Mouse (Mus musculus) olfactory bulb, adult 2 months (tissue): ENCODE measurements around the gene Phlda3. TPM values are rescaled to one million over a fixed set of nuclear protein-coding genes. Genes with fewer than 3 reads are reported as not detected.
A peak's percentile ranks its signal among the peaks of the same experiment; 100 is the strongest.

Experiments used
- H3K27ac ChIP-seq: fragments of 200-500 bp; 2 replicates; pipeline ENCODE4 v1.5.1; 2012; ENCODE audit warnings: low read depth, low read length; ENCODE audit not compliant: insufficient read depth
- H3K4me1 ChIP-seq: fragments of 200-500 bp; 2 replicates; pipeline ENCODE4 v1.6.1; 2012; ENCODE audit warnings: low read length; ENCODE audit not compliant: control insufficient read depth, insufficient read depth
- H3K4me3 ChIP-seq: fragments of 200-500 bp; 2 replicates; pipeline ENCODE4 v1.5.1; 2012; ENCODE audit warnings: mild to moderate bottlenecking, low read depth, low read length, moderate library complexity; ENCODE audit not compliant: insufficient read depth
- CTCF ChIP-seq: fragments of 200-500 bp; IDR thresholded peaks from 2 replicates; pipeline ENCODE4 v1.5.1; 2012; ENCODE audit warnings: low read depth, mild to moderate bottlenecking, low read length, moderate library complexity; ENCODE audit not compliant: insufficient read depth
- POLR2A ChIP-seq: fragments of 200-500 bp; IDR thresholded peaks from 2 replicates; pipeline ENCODE4 v1.6.1; 2012; ENCODE audit warnings: mild to moderate bottlenecking, low read depth, low read length, moderate library complexity; ENCODE audit not compliant: insufficient read depth
- WGBS: fragments of 180-500 bp; shearing (Covaris S2); methylation state at CpG from one replicate; pipeline ENCODE4 v1.1.7; 2018; 5-methylcytosine and 5-hydroxymethylcytosine counted together
- polyA plus RNA-seq: library from polyadenylated mRNA; stranded (reverse); fragments of >200 nt; gene quantifications from 2 replicates; pipeline ENCODE4 v1.2.4, GENCODE M21; 2012; ENCODE audit warnings: low replicate concordance; ENCODE audit not compliant: missing spikeins, insufficient read depth, insufficient read length

Phlda3 gene
- polyA plus RNA-seq, 1 experiment, result not detected

DNA sequence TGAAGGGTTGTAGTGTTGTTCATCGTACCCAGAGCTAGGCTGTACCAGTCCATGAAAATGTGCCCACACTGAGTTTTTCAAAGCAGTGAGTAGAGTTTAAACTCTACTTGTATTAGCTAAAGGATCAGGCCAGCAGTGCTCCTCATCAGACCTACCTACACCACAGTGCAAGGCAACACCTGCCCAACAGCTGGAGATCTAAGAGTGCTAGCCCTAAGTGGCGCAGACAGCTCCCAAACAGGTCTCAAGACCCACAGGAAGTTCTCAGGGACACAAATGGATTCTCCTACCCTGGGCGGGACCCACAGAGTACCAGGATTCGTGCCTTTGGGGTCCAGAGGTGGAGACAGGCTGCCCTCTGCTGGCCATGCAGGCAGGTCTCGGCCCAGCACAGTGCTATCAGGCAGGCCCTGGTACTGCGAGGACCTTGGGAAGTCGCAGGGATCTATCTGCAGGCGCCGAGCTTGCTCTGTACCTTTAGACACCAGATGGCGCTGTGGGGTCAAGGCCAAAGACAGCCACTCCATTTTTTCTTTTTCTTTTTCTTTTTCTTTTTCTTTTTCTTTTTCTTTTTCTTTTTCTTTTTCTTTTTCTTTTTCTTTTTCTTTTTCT lies 13.1 kb upstream of the Phlda3 start:
- H3K27ac ChIP-seq, result no peak overlapping the region
- peaks cover 2% of the 10 kb centered on the region; the same call in 1 of the 2 replicates for H3K4me1 ChIP-seq
- TF ChIP-seq POLR2A, result no peak
- TF ChIP-seq CTCF, result peak; percentile 99
- no peak overlapping the region for H3K4me3 ChIP-seq
- 14% methylated on average over 10 of the region's 10 CpGs for WGBS

DNA sequence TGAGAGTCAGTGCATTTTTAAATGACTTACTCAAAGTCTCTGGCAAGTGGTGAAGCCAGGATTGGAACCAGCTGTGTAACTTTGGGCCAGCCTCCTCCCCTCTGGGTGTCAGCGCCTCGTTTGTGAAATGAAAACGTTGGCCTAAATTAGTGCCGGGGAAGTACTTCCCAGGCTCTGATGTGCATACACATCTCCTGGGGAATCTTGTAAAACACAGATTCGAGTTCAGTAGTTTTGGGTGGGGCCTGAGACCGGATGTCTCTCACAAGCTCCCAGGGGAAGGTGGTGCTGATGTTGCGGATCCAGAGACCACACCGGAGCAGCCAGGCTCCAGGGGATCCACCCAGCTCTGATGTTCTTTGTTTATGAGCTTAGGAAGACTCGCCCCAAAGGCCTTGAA lies 10.6 kb upstream of the Phlda3 start:
- H3K4me3 ChIP-seq, result no peak overlapping the region
- TF ChIP-seq POLR2A (no peak), CTCF (no peak)
- 0 out of 2 replicates have a peak, but pooled peaks cover under 1% of the 10 kb centered on the region for H3K4me1 ChIP-seq
- no peak overlapping the region for H3K27ac ChIP-seq
- WGBS, result 61% methylated on average over 9 of the region's 9 CpGs

GRCm38 (mm10) chr1:135755913-135756312 lies 10.0 kb upstream of the Phlda3 start:
- no peak overlapping the region for H3K4me3 ChIP-seq
- WGBS, result 62% methylated on average over 3 of the region's 3 CpGs
- H3K4me1 ChIP-seq, result no peaks in the 10 kb centered on the region
- TF ChIP-seq POLR2A, result no peak
- TF ChIP-seq CTCF, result no peak
- no peak overlapping the region for H3K27ac ChIP-seq

DNA sequence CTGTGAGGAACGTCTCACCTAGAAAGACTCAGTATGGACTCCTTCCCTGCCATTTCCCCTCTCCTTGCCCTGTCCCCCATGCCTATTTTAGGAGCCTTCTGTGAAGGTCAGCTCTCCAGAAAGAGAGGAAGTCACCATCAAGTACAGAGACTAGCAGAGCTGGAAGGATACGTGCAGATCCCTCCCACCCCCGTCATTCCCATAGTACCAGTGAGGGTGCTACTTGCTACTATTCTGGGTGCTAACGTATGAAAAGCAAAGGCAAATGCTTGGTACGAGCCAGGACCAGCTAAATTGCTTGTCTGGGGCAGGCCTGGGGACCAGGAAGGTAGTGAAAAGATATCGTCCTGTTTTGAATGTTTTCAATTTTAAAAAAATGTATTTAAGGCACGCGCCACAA lies 8.6 kb upstream of the Phlda3 start:
- H3K4me3 ChIP-seq, result no peak overlapping the region
- 73% methylated on average over 8 of the region's 8 CpGs for WGBS
- no peak for TF ChIP-seq POLR2A
- TF ChIP-seq CTCF, result no peak

GRCm38 (mm10) chr1:135759685-135760084 lies 6.2 kb upstream of the Phlda3 start:
- 78% methylated on average over 4 of the region's 4 CpGs for WGBS
- TF ChIP-seq POLR2A (no peak), CTCF (no peak)
- H3K4me3 ChIP-seq, result no peak overlapping the region
- no peak overlapping the region for H3K27ac ChIP-seq
- H3K4me1 ChIP-seq, result no peaks in the 10 kb centered on the region

More for the DNA sequence above, 8.6 kb upstream of the Phlda3 start:
- H3K4me1 ChIP-seq, result no peaks in the 10 kb centered on the region
- H3K27ac ChIP-seq, result no peak overlapping the region

DNA sequence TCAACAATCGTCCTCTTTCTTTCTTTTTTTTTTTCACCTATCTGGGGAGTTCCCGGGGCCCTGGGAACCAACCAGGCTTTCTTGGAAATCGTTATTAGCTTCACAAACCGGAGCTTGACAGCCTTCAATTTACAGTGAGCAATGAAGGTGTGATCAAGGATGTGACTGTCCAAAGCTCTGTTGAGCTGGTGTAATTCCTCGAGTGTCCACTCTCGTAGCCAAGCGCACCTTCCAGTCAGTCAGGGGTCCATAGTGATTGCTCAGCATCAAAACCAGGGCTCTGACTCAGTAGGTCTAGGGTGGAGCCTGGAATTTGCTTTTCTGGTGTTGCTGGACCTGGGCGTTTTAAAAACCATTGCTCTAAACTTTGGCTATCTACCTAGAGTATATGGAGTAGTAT lies 5.7 kb upstream of the Phlda3 start:
- Histone ChIP-seq H3K4me3 (no peak overlapping the region), H3K27ac (no peak overlapping the region), H3K4me1 (no peaks in the 10 kb centered on the region)
- 80% methylated on average over 8 of the region's 8 CpGs for WGBS
- no peak for TF ChIP-seq CTCF
- no peak for TF ChIP-seq POLR2A

GRCm38 (mm10) chr1:135761728-135762127 lies 4.2 kb upstream of the Phlda3 start:
- Histone ChIP-seq H3K4me3 (no peak overlapping the region), H3K27ac (no peak overlapping the region), H3K4me1 (peaks cover 12% of the 10 kb centered on the region)
- TF ChIP-seq CTCF (no peak), POLR2A (no peak)
- 96% methylated on average over 5 of the region's 5 CpGs for WGBS

GRCm38 (mm10) chr1:135763503-135764205 lies 2.3 kb upstream of the Phlda3 start:
- Histone ChIP-seq H3K4me3 (no peak overlapping the region), H3K4me1 (peaks cover 21% of the 10 kb centered on the region), H3K27ac (no peak overlapping the region)
- whole genome bisulfite sequencing, result 85% methylated on average over 9 of the region's 9 CpGs
- TF ChIP-seq POLR2A (no peak), CTCF (no peak)

DNA sequence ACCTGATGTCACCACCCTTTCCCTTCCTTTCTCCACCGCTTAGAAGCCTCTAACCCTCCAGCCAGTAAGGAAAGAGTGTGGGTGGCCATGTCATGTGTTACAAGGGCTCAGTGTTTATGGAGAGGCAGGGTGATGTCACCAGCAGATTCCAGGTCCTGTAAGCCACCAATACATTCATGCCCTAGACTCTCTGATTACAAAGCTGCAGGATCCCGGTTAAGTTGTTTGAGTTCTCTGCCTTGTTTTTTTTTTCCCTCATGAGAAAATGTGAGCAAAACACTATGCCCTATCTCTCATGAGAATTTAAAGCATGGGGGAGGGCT lies 1.8 kb upstream of the Phlda3 start:
- Histone ChIP-seq H3K4me1 (peaks cover 22% of the 10 kb centered on the region), H3K4me3 (no peak overlapping the region), H3K27ac (no peak overlapping the region)
- no peak for TF ChIP-seq POLR2A
- TF ChIP-seq CTCF, result no peak
- 28% methylated on average over 2 of the region's 2 CpGs for WGBS
